Mouse (Mus musculus): ENCODE data around the gene AC153137.1. TPM values are rescaled to one million over a fixed set of nuclear protein-coding genes. Genes with fewer than 3 reads are reported as not detected.
"Not testable (repeated sequence)": the region's sequence is repeated elsewhere in the genome, so short reads cannot be mapped to it uniquely, and the experiment has no call there.

AC153137.1 gene
- total RNA-seq (2021), result not detected
- long read RNA-seq, experiment 1, result 0 reads
- long read RNA-seq, experiment 2, result 0 reads

GRCm38 (mm10) chr1:30977868-30978267 lies at the start of gene AC153137.1:
TSS of gene AC153137.1 (minus strand) at chr1:30977968.
- DNase-seq (ENCODE audit: low spot score in 2 of 2), result not testable (repeated sequence)

GRCm38 (mm10) chr1:31023173-31023572 lies 45.4 kb upstream of the AC153137.1 start:
- DNase-seq (ENCODE audit: low spot score in 2 of 2), result no peak

DNA sequence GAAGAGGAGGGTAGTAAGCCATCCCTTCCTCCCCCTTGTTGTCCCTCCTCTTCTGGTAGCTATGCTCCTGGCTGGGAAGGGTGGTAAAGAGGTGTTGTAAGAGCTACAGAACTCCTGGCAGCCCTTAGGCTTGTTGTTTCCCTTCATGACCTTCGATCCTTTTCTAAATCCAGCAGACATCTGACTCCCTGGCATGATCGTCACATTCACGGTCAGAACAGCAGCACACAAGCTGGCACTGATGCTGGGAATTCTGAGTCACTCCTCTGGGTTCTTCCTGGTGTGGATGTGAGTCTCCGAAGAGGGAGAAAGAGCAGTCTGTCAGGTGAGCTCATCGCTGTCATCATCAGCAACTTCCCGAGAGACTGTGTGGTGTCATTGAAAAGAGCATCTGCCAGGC lies 41.5 kb upstream of the AC153137.1 start:
- DNase-seq (ENCODE audit: low spot score in 2 of 2), result peak in 1 of 2 experiments; percentile 1

- no peak for DNase-seq (ENCODE audit: low spot score in 2 of 2)
These were observed 39.6 kb upstream of the AC153137.1 start for GRCm38 (mm10) chr1:31017377-31017776.

- no peak for DNase-seq (ENCODE audit: low spot score in 2 of 2)
These were observed 38.3 kb upstream of the AC153137.1 start for GRCm38 (mm10) chr1:31016068-31016467.

- DNase-seq (ENCODE audit: low spot score in 2 of 2), result no peak
These were observed 37.5 kb upstream of the AC153137.1 start for GRCm38 (mm10) chr1:31015261-31015660.

DNA sequence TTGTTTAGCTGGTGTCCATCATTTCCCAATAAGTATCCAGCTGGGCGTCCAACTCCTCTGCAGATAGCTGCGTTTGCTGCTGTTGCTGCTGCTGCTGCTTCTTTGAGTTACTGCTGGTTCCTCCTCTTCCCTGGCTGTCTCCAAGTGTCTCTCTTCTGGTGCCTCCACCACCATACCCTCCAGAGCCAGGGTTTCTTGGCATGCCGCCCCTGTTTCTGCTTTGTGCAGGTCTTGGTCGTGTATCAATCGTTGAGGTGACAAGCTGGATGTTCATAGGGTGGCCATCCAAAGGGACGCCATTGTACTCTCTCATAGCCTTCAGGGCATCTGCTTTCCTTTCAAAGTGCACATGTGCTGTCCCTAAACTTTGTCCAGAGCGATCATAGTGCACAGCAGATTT lies 529 bp downstream of the AC153137.1 start:
- DNase-seq (ENCODE audit: low spot score in 2 of 2), result not testable (repeated sequence)

DNA sequence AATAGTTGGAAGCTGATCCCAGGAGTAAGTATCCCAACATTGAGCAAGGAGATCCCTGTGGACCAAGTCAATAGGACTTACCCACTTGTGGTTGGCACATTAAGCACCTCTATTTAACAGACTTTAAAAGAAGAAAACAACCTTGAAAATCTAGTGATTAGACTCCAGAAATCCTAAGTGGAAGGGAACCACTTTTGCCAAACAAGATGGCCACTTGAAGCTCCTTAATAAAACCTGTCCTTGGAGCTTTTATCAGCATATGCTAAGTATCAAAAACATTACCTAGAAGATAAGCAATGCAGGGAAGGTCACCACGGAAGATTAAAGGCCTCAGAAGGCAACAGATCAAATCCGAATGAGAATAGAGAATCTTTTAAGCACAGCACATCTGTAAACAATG lies 26.0 kb downstream of the AC153137.1 start:
- no peak for DNase-seq (ENCODE audit: low spot score in 2 of 2)

DNA sequence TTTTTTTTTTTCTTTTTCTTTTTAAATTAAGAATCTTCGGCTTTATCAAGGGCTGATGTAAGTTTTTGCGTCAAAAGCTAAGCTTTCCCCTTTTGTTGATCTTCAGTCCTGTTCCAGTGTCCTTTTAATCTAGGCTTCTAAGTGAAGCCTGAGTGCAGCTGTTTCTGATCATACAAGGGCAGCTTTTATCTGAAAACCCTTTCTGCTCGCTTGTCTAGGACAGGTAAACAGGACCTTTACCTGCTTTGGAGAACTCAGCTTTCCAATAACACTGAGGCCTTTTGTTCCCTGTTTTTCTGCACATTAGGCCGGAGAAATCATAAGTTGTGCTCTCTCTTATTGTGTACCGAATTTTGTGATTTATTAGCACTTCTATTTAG lies 27.3 kb downstream of the AC153137.1 start:
- DNase-seq (ENCODE audit: low spot score in 2 of 2), result no peak

GRCm38 (mm10) chr1:30949710-30950455 lies 27.9 kb downstream of the AC153137.1 start:
- peak; percentile 95 to 98 for DNase-seq (ENCODE audit: low spot score in 2 of 2)

DNA sequence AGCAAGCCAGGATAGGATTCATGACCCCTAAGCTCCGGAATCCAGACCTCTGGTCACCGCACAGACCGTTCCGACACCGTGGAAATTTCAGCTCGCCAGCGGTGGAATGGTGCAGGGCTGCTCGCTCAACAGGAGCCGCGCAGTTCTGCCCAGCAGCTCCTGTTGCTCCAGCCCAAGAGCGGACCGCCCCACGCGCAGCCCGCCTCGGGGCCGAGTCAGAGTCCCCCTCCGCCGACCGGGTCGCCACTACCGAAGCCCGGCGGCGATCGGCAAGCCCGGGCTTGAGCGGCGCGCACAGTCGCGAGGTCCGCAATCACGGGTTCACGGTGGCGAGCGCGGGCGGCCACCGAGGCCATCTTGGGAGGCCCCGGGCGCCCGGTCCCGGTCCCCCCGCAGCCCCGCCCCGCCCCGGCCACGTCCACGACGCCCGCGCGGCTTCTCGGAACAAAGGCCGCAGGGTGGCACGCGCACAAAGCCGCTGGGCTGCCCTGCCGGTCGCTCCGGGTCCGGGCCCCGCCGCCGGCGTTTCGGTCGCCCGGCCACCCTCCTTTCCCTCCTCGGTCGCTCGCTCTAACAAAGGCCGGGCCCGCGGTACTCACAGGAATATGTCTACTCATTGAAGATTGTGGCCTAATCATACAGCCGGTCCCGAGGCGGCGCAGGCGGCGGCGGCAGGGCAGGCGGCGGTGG lies 28.7 kb downstream of the AC153137.1 start:
- DNase-seq (ENCODE audit: low spot score in 2 of 2), result peak; percentile 41 to 59

GRCm38 (mm10) chr1:30948361-30948949 lies 29.3 kb downstream of the AC153137.1 start:
- peak in 1 of 2 experiments; percentile 22 for DNase-seq (ENCODE audit: low spot score in 2 of 2)

DNA sequence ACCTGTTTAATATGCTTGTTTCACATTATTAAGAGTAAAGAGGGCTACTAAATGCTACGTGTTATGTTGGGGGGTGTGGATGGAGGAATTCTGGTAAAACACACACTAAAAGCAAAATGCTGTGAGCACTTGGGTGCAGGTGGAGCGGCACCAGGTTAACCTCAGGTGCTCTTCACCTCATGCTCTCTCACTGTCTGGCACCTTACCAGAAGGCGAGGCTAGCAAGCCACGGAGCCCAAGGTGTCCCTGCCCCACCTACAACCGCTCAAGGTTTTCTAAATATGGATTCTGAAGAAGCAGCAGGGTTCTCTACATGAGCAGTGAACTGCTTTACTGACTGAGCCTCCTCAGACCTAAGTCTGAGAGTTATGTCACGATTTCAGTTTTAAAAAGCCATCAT lies 32.6 kb downstream of the AC153137.1 start:
- DNase-seq (ENCODE audit: low spot score in 2 of 2), result no peak

DNA sequence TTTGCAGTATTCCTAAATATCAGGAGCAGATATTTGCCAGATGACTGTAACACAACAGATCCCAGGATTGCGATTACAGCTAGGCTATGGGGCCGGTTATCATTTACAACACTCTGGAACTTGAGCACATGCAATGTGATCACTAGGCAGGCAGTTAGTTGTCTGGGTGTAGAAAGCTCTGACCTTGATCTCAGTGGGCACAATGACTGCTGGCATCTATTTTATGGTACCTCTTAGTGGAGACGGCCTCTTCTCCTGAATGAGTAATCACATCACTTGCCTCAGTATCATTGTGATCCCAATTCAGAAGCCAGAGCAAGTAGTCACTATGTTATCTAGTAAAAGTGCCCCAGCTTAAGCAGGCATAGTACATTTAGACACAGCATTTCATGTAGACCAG lies 37.2 kb downstream of the AC153137.1 start:
- DNase-seq (ENCODE audit: low spot score in 2 of 2), result no peak

DNA sequence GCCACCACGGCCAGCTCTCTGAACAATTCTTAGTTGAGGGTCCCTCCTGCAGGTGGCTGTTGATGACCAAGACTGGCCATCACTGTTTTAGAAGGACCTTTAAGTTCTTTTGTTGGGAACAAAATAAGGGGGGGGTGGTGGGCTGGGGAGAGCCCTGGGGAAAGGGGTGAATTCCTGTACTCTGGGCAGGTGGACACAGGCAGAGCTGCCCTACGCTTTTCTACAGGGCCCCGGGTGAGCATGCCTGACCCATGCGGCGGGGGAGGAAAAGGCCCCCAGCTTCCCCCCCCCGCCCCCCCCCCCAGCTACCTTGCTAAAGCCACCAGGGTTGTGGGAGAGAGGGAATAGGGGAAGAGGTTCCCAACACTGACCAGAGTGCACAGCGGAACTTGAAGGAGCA lies 39.4 kb downstream of the AC153137.1 start:
- DNase-seq (ENCODE audit: low spot score in 2 of 2), result no peak

- no peak for DNase-seq (ENCODE audit: low spot score in 2 of 2)
These were observed 40.3 kb downstream of the AC153137.1 start for GRCm38 (mm10) chr1:30937396-30937965.

DNA sequence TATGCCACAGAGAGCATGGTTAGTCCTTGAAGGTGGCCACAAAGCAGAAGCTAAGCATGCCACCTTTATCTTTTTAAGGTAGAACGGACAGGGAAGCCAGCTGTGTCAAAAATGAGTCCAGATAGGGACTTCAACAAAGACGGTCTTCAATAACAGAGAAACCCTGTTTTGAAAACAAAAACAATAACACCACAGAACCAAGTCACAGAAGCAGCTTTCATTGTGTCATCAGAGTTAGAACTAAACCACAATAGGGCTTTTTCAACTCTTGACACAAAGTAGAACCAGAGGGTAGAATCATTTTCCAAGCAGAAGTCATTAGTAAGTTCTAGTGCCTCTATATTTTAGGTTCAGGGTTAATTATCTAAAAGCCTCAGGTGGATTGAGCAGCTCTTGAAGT lies 41.3 kb downstream of the AC153137.1 start:
- no peak for DNase-seq (ENCODE audit: low spot score in 2 of 2)

DNA sequence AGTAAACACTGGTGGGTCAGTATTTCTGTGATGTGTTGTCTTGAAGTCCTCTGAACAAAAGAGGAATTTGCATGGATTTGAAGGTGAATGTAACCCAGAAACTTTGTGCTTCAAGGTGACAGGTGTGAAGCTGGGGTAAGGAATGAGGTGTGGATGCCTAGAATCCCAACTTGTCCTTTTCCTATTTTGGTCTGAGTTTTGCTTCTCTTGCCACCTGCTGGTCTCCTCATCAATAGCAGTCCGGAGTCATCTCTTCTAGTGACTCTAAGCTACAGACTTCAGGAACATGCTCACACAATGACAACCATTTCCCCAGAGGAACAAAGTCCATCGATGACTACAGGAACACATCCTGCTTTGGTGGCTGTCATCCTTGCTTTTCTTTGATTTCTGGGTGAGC lies 46.9 kb downstream of the AC153137.1 start:
- peak in 1 of 2 experiments; percentile 18 for DNase-seq (ENCODE audit: low spot score in 2 of 2)

DNA sequence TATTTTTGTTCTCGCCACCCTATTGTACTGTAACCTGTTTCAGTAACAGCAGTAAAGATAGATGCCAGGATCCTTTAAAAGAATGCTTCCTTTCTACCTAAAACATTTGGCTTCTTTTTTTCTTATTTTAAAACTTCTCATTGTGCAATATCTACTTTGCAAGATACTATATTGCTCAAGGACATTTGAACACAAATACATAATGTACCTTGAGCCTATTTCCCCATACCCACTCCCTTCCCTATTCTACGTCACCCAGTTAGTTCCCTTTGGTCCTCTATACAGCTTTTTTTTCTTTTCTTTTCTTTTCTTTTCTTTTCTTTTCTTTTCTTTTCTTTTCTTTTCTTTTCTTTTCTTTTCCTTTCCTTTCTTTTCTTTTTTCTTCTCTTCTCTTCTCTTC lies 47.6 kb downstream of the AC153137.1 start:
- DNase-seq (ENCODE audit: low spot score in 2 of 2), result no peak
